Mouse (Mus musculus): ENCODE measurements around the gene Mylpf. TPM values are rescaled to one million over a fixed set of nuclear protein-coding genes. Genes with fewer than 3 reads are reported as not detected.
A peak's percentile ranks its signal among the peaks of the same experiment; 100 is the strongest.
"Not testable (repeated sequence)": the region's sequence is repeated elsewhere in the genome, so short reads cannot be mapped to it uniquely, and the experiment has no call there.

Mylpf gene
- polyA plus RNA-seq (2014; fragmentation: Nextera tagmentation; extraction: Ambion mirVana), result 19.8 and 22.8 TPM in 2 replicates

DNA sequence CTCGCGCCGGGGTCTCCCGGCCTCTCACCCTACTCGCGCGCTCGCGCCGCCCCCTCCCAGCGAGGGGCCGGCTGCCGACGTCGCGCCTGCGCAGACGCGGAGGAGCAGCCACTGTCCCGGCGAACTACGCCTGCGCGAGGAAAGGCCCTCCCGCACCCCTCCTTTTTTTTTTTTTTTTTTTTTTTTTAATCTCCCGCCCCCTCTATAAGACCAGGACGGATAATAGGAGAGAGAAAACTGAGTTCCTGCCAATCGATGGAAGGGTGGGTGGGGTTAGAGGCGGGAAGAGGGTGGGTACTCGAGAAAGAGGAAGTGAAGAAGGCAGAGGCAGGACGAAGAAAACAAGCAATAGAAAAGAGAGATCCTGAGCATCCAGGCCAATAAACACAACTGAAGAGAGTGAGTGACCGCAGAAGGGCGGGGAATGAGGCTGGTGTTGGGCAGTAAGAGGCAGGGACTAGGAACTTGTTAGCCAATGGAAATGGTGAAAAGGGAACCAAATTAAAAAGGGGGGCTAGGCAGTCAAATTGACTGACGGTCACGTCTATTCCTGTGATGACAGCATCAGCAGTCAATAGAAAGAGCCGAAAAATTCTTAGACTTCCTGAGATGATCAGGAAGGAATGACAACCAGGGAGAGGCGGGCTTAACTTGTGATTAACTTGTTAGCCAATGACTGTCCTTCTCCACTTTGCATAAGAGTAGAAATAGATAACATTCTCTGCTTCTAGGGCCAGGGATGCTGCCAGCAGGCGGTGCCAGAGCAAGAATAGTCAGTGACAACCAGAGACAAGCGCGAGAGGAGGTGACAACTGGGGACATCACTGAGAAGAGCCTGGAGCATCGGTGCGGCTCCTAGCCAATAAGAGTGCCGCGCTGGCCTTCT lies at the start of gene Mylpf:
TSS of gene Mylpf (plus strand) at position 338 of the 886 bp plus-strand sequence.
- under 1% methylated on average over 42 of the region's 44 CpGs for WGBS
- DNase-seq (ENCODE audit: low spot score) (peak; percentile 94), ATAC-seq (replicated peaks; ENCODE audit: insufficient number of reproducible peaks, low FRiP score, low TSS enrichment, low read depth) (peak; percentile 94)
- H3K4me1 ChIP-seq (ENCODE audit: control insufficient read depth, insufficient read depth, low read length), result no peaks in the 10 kb centered on the region; the same call in 1 of the 2 replicates
- H3K9me3 ChIP-seq (replicated peaks; ENCODE audit: control insufficient read depth, low read length), result no peaks in the 10 kb centered on the region
- peak within 1 kb of the TSS; percentile 89 for H3K4me2 ChIP-seq (ENCODE audit: low read depth, low read length)
- H3K27ac ChIP-seq (replicated peaks; ENCODE audit: low read depth, low read length), result peak within 1 kb of the TSS; percentile 71
- peak within 1 kb of the TSS; percentile 92 for H3K4me3 ChIP-seq (ENCODE audit: low read depth, low read length)
- no peaks in the 10 kb centered on the region; the same call in 1 of the 2 replicates for H3K36me3 ChIP-seq (replicated peaks; ENCODE audit: control insufficient read depth, insufficient read depth, low read depth, low read length)
- H3K27me3 ChIP-seq (ENCODE audit: control insufficient read depth, insufficient read depth, low read length), result no peaks in the 10 kb centered on the region
- H3K9ac ChIP-seq (replicated peaks; ENCODE audit: low read length), result peak within 1 kb of the TSS; percentile 89

DNA sequence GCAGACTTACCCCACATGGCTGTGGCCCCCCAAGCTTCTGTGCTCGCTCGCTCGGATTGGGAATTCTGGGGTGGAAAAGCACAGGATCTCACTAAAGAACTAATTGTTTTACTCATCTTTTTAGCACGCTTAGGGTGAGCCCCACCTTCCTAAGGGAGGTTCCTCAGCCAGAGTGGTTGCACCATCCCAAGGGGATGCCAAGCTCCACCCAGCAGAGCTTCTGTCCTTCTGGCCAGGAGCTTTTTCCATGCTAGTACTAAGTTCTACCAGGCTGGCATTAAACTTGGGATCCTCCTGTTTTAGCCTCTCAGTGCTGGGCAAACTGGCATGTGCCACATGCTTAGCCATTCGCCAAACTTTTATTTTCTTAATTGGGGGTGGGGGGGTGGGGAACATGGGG lies 46.1 kb upstream of the Mylpf start:
- no peaks in the 10 kb centered on the region for H3K36me3 ChIP-seq (replicated peaks; ENCODE audit: control insufficient read depth, insufficient read depth, low read depth, low read length)
- no peak overlapping the region for H3K9ac ChIP-seq (replicated peaks; ENCODE audit: low read length)
- no peak overlapping the region for H3K27ac ChIP-seq (replicated peaks; ENCODE audit: low read depth, low read length)
- H3K9me3 ChIP-seq (replicated peaks; ENCODE audit: control insufficient read depth, low read length), result no peaks in the 10 kb centered on the region
- WGBS, result 88% methylated on average over 5 of the region's 5 CpGs
- ATAC-seq (replicated peaks; ENCODE audit: insufficient number of reproducible peaks, low FRiP score, low TSS enrichment, low read depth) (no peak), DNase-seq (ENCODE audit: low spot score) (no peak)
- H3K27me3 ChIP-seq (ENCODE audit: control insufficient read depth, insufficient read depth, low read length), result no peaks in the 10 kb centered on the region
- no peak overlapping the region for H3K4me2 ChIP-seq (ENCODE audit: low read depth, low read length)
- no peak overlapping the region for H3K4me3 ChIP-seq (ENCODE audit: low read depth, low read length)
- H3K4me1 ChIP-seq (ENCODE audit: control insufficient read depth, insufficient read depth, low read length), result no peaks in the 10 kb centered on the region

DNA sequence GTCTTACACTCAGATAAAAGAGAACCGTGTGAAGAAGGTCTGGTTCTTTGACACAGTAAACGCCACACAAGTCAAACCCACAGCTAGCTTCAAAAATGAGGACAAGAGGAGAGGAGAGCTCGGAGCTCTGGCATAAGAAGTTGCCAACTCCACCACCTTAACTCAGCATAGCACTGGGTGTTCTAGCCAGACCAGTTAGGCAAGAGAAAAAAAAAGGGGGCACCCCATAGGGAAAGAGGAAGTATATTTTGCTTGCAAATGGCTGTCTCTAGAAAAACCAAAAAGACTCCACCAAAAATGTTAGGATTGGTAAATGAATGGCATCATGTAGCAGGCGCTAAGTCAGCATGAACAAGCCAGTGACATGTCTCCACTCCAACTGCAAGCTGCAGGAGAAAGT lies 44.7 kb upstream of the Mylpf start:
- H3K4me3 ChIP-seq (ENCODE audit: low read depth, low read length), result no peak overlapping the region
- no peaks in the 10 kb centered on the region for H3K36me3 ChIP-seq (replicated peaks; ENCODE audit: control insufficient read depth, insufficient read depth, low read depth, low read length)
- H3K27me3 ChIP-seq (ENCODE audit: control insufficient read depth, insufficient read depth, low read length), result no peaks in the 10 kb centered on the region
- DNase-seq (ENCODE audit: low spot score) (no peak), ATAC-seq (replicated peaks; ENCODE audit: insufficient number of reproducible peaks, low FRiP score, low TSS enrichment, low read depth) (no peak)
- H3K9ac ChIP-seq (replicated peaks; ENCODE audit: low read length), result no peak overlapping the region
- H3K27ac ChIP-seq (replicated peaks; ENCODE audit: low read depth, low read length), result no peak overlapping the region
- H3K4me1 ChIP-seq (ENCODE audit: control insufficient read depth, insufficient read depth, low read length), result no peaks in the 10 kb centered on the region
- 81% methylated on average over 4 of the region's 4 CpGs for WGBS
- no peaks in the 10 kb centered on the region for H3K9me3 ChIP-seq (replicated peaks; ENCODE audit: control insufficient read depth, low read length)
- H3K4me2 ChIP-seq (ENCODE audit: low read depth, low read length), result no peak overlapping the region

DNA sequence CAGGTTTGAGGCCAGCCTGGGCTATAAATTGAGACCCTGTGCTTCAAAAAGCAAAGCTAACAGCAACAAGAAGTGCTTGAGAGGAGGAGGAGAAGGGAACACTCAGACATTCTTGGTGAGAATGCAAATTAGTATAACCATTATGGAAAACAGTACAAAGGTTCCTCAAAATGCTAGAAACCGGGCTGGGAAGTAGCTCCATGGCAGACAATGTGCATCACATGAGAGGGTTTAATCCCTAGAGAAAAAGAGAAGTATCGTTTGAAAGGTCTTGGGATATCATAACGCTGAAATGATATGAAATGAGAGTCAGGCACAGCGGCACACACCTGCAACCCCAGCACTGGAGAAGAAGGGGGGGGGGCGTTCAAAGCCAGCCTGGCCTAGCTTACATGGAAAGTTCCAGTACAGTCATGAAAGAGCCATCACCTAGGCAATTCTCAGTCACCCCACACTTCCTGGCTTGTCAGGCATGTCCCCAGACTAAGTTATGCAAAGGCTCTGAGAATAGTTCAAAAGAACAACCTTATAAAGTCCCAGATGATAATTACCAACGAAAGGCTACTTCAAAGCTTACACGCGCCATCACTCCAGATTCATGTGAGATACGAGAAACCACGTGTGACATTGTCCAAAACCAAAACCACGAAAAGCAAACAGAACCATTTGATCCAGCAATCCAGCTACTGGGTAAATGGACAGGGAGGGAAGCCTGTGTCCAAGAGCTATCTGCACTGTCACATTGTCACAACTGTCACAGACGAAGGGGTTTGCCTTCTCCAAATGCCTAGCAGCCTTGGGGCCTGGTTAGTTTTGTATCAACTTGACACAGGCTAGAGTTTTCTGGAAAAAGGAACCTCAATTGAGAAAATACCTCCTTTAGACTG lies 42.8 kb upstream of the Mylpf start:
- no peaks in the 10 kb centered on the region for H3K36me3 ChIP-seq (replicated peaks; ENCODE audit: control insufficient read depth, insufficient read depth, low read depth, low read length)
- H3K4me3 ChIP-seq (ENCODE audit: low read depth, low read length), result no peak overlapping the region
- DNase-seq (ENCODE audit: low spot score) (no peak), ATAC-seq (replicated peaks; ENCODE audit: insufficient number of reproducible peaks, low FRiP score, low TSS enrichment, low read depth) (no peak)
- no peak overlapping the region for H3K9ac ChIP-seq (replicated peaks; ENCODE audit: low read length)
- no peaks in the 10 kb centered on the region for H3K4me1 ChIP-seq (ENCODE audit: control insufficient read depth, insufficient read depth, low read length)
- WGBS, result 86% methylated on average over 12 of the region's 12 CpGs
- H3K27me3 ChIP-seq (ENCODE audit: control insufficient read depth, insufficient read depth, low read length), result no peaks in the 10 kb centered on the region
- H3K4me2 ChIP-seq (ENCODE audit: low read depth, low read length), result no peak overlapping the region
- no peaks in the 10 kb centered on the region for H3K9me3 ChIP-seq (replicated peaks; ENCODE audit: control insufficient read depth, low read length)
- no peak overlapping the region for H3K27ac ChIP-seq (replicated peaks; ENCODE audit: low read depth, low read length)

DNA sequence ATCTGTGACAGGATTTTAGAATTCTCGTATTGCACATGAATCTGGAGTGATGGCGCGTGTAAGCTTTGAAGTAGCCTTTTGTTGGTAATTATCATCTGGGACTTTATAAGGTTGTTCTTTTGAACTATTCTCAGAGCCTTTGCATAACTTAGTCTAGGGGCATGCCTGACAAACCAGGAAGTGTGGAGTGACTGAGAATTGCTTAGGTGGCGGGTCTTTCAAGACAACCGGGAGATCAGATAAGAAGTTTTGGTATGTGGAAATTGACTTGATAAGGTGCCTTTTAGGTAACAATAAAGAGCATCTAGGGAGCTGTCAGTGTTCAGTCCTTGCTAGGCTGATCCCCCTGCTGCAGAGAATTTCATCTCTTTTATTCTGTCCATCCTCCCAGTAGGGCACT lies 42.2 kb upstream of the Mylpf start:
- H3K4me3 ChIP-seq (ENCODE audit: low read depth, low read length), result no peak overlapping the region
- no peak overlapping the region for H3K4me2 ChIP-seq (ENCODE audit: low read depth, low read length)
- no peaks in the 10 kb centered on the region for H3K36me3 ChIP-seq (replicated peaks; ENCODE audit: control insufficient read depth, insufficient read depth, low read depth, low read length)
- H3K9ac ChIP-seq (replicated peaks; ENCODE audit: low read length), result no peak overlapping the region
- DNase-seq (ENCODE audit: low spot score) (no peak), ATAC-seq (replicated peaks; ENCODE audit: insufficient number of reproducible peaks, low FRiP score, low TSS enrichment, low read depth) (no peak)
- H3K4me1 ChIP-seq (ENCODE audit: control insufficient read depth, insufficient read depth, low read length), result no peaks in the 10 kb centered on the region
- WGBS, result 93% methylated on average over 5 of the region's 5 CpGs
- H3K27me3 ChIP-seq (ENCODE audit: control insufficient read depth, insufficient read depth, low read length), result no peaks in the 10 kb centered on the region
- H3K27ac ChIP-seq (replicated peaks; ENCODE audit: low read depth, low read length), result no peak overlapping the region
- H3K9me3 ChIP-seq (replicated peaks; ENCODE audit: control insufficient read depth, low read length), result no peaks in the 10 kb centered on the region

DNA sequence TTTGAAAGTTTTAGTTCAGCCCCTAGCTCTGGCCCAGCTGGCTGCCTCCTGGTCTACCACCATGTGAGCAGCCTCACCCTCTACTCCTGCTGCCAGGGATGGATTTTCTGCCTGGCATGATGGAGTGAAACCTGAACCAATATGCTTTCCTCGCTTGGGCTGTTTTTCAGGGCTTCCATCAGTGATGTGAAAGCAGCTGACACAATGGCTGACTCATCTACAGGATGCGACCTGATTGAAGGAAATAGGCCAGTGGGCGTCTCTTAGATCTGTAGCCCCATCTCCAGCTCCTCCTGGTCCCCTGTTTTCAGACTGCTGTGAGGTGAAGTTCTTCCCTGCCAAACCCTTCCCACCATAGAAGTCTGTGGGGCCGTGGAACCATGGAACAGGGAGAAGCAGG lies 31.8 kb upstream of the Mylpf start:
- Histone ChIP-seq H3K4me2 (ENCODE audit: low read depth, low read length) (no peak overlapping the region), H3K4me1 (ENCODE audit: control insufficient read depth, insufficient read depth, low read length) (no peaks in the 10 kb centered on the region), H3K9ac (replicated peaks; ENCODE audit: low read length) (no peak overlapping the region), H3K27ac (replicated peaks; ENCODE audit: low read depth, low read length) (no peak overlapping the region), H3K36me3 (replicated peaks; ENCODE audit: control insufficient read depth, insufficient read depth, low read depth, low read length) (no peaks in the 10 kb centered on the region), H3K9me3 (replicated peaks; ENCODE audit: control insufficient read depth, low read length) (no peaks in the 10 kb centered on the region), H3K4me3 (ENCODE audit: low read depth, low read length) (no peak overlapping the region), H3K27me3 (ENCODE audit: control insufficient read depth, insufficient read depth, low read length) (no peaks in the 10 kb centered on the region)
- DNase-seq (ENCODE audit: low spot score), result no peak
- ATAC-seq (replicated peaks; ENCODE audit: insufficient number of reproducible peaks, low FRiP score, low TSS enrichment, low read depth), result no peak
- 69% methylated on average over 4 of the region's 4 CpGs for WGBS

DNA sequence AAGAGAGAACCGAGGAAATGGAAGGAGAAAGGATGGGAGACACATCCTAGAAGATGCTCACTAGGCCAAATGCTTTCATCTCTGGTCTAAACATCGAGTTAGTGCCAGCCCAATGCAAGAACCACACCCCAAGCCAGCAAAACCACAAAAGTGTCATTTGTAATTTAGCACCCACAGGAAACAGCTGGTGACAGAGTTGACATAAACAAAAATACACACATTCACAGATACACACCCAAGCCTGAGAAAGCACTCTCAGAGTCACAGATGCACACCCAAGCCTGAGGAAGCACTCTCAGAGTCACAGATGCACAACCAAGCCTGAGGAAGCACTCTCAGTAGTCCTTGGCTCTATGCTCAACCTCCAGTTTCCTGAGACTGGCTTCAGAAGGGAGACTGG lies 27.9 kb upstream of the Mylpf start:
- Histone ChIP-seq H3K4me3 (ENCODE audit: low read depth, low read length) (no peak overlapping the region), H3K4me2 (ENCODE audit: low read depth, low read length) (no peak overlapping the region), H3K36me3 (replicated peaks; ENCODE audit: control insufficient read depth, insufficient read depth, low read depth, low read length) (no peaks in the 10 kb centered on the region), H3K4me1 (ENCODE audit: control insufficient read depth, insufficient read depth, low read length) (no peaks in the 10 kb centered on the region), H3K9me3 (replicated peaks; ENCODE audit: control insufficient read depth, low read length) (no peaks in the 10 kb centered on the region), H3K27ac (replicated peaks; ENCODE audit: low read depth, low read length) (no peak overlapping the region), H3K9ac (replicated peaks; ENCODE audit: low read length) (no peak overlapping the region), H3K27me3 (ENCODE audit: control insufficient read depth, insufficient read depth, low read length) (no peaks in the 10 kb centered on the region)
- DNase-seq (ENCODE audit: low spot score) (no peak), ATAC-seq (replicated peaks; ENCODE audit: insufficient number of reproducible peaks, low FRiP score, low TSS enrichment, low read depth) (no peak)
- WGBS, result 73% methylated on average over 2 of the region's 2 CpGs

DNA sequence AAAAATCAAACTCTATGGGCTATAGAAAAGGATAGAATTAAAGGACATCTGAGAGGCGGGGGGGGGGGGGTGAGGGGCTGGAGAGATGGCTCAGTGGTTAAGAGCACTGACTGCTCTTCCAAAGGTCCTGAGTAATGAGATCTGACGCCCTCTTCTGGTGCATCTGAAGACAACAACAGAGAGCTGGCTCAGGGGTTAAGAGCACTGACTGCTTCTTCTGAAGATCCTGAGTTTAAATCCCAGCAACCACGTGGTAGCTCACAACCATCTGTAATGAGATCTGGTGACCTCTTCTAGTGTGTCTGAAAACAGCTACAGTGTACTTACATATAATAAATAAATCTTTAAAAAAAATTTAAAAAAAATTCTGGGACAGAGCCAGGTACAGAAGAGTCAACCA lies 27.0 kb upstream of the Mylpf start:
- H3K36me3 ChIP-seq (replicated peaks; ENCODE audit: control insufficient read depth, insufficient read depth, low read depth, low read length); H3K4me1 ChIP-seq (ENCODE audit: control insufficient read depth, insufficient read depth, low read length); H3K4me3 ChIP-seq (ENCODE audit: low read depth, low read length); DNase-seq (ENCODE audit: low spot score); ATAC-seq (replicated peaks; ENCODE audit: insufficient number of reproducible peaks, low FRiP score, low TSS enrichment, low read depth); H3K4me2 ChIP-seq (ENCODE audit: low read depth, low read length); H3K27ac ChIP-seq (replicated peaks; ENCODE audit: low read depth, low read length); H3K9ac ChIP-seq (replicated peaks; ENCODE audit: low read length); H3K27me3 ChIP-seq (ENCODE audit: control insufficient read depth, insufficient read depth, low read length); H3K9me3 ChIP-seq (replicated peaks; ENCODE audit: control insufficient read depth, low read length): not testable (repeated sequence)
- WGBS, result 29% methylated on average over 3 of the region's 3 CpGs
